ENCODE assay signal across 23 mouse cellular contexts in the genomic region with DNA sequence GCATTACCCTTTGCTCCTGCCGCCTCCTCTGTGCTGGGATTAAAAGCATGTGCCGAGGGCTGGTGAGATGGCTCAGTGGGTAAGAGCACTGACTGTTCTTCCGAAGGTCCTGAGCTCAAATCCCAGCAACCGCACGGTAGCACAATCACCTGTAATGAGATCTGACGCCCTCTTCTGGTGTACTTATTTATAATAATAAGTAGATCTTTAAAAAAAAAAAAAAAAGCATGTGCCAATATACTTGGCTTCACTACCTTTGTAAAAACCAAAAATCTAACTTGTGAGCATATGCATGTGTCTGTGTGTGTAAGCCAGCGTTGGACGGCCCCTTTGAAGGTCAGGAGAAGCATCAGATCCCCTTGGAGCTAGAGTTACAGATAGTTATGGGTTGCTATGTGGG. TPM values are rescaled to one million over a fixed set of nuclear protein-coding genes. Genes with fewer than 3 reads are reported as not detected.
"Had no signal": no experiment of that assay in that cellular context is flagged by ENCODE, and none has a peak within 500 bp of the region (broad histone marks: within the 10 kb centered on the region; RNA-seq: fewer than 3 reads in every experiment).

No protein-coding gene starts in this region.

- H3K27ac ChIP-seq: neural tube, embryonic 12.5 days; neural tube, embryonic 13.5 days; neural tube, embryonic 15.5 days; stomach, embryonic 15.5 days had no signal

- H3K4me1 ChIP-seq: neural tube, embryonic 12.5 days; neural tube, embryonic 13.5 days; stomach, embryonic 15.5 days had no signal

- H3K4me2 ChIP-seq: neural tube, embryonic 12.5 days; neural tube, embryonic 13.5 days; neural tube, embryonic 15.5 days; stomach, embryonic 15.5 days had no signal

- DNase-seq: retina, postnatal 1 day; right cerebral cortex, adult 18-20 months; right cerebral cortex, postnatal 14 days; right cerebral cortex, postnatal 25 days; right cerebral cortex, postnatal 4 days; spleen, adult 18-20 months; thymus, adult 18-20 months; thymus, adult 2 months; thymus, postnatal 14 days; thymus, postnatal 25 days; thymus, postnatal 36 days; thymus, postnatal 4 days had no signal

- H3K36me3 ChIP-seq: neural tube, embryonic 12.5 days; neural tube, embryonic 13.5 days; neural tube, embryonic 15.5 days; stomach, embryonic 15.5 days had no signal

- H3K9me3 ChIP-seq: neural tube, embryonic 12.5 days; neural tube, embryonic 13.5 days; neural tube, embryonic 15.5 days; stomach, embryonic 15.5 days had no signal

- H3K9ac ChIP-seq: neural tube, embryonic 12.5 days; neural tube, embryonic 13.5 days; neural tube, embryonic 15.5 days; stomach, embryonic 15.5 days had no signal

- H3K27me3 ChIP-seq: neural tube, embryonic 15.5 days; stomach, embryonic 15.5 days had no signal

- H3K4me3 ChIP-seq: neural tube, embryonic 12.5 days; neural tube, embryonic 13.5 days; neural tube, embryonic 15.5 days; stomach, embryonic 15.5 days had no signal

RNA-seq across cellular contexts. Expression of a gene that starts 9.7 kb away (rescaled TPM):
- total RNA-seq: neutrophil, adult 5-6 weeks had no signal
- polyA plus RNA-seq: neural tube, embryonic 13.5 days; neural tube, embryonic 14.5 days; small intestine, adult 2 months; spleen, adult 2 months; stomach, embryonic 14.5 days; stomach, embryonic 15.5 days; stomach, embryonic 16.5 days; thymus, postnatal 0 days had no signal

RNA-seq across cellular contexts. Expression of a gene that starts 22.4 kb away (rescaled TPM):
- total RNA-seq: neutrophil, adult 5-6 weeks had no signal

RNA-seq across cellular contexts. Expression of a gene that starts 28.0 kb away (rescaled TPM):
- total RNA-seq: neutrophil, adult 5-6 weeks had no signal
- polyA plus RNA-seq: spleen, adult 2 months had no signal
